Mouse (Mus musculus) liver, adult 2 months (tissue): ENCODE measurements around the gene Gm28042.

Experiments
- CTCF ChIP-seq: fragments of 200-500 bp; IDR thresholded peaks from 2 replicates; pipeline ENCODE4 v1.5.1; 2011; ENCODE audit warnings: low read depth, low read length, control low read depth
- POLR2A ChIP-seq: fragments of 200-500 bp; IDR thresholded peaks from 2 replicates; pipeline ENCODE4 v1.6.1; 2011; ENCODE audit warnings: low read length, control low read depth; ENCODE audit not compliant: insufficient read depth; ENCODE audit errors: extremely low read depth

DNA sequence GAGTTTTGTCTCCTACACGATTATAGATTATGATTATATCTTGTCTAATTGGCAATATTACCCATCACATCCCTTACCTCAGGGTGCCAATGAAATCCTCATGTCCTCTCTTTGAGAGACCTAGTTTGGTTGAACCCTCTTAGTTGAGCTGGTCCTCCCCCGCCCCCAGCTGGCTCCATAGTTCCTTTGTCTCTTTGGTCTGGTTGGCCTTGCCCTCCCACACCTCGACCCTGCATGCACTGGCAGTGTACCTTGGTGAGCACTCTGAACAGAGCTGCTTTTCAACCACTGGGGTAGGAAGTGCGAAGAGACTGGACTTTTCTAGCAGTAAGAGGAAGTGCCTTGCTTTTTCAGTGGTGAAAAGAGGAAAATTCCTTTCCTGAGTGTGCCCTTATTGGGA, 25.3 kb upstream of the Gm28042 start:
- TF ChIP-seq POLR2A = no peak
- no peak for TF ChIP-seq CTCF
